Mouse (Mus musculus) heart, adult 2 months (tissue): ENCODE measurements around the gene Mpped2. TPM values are rescaled to one million over a fixed set of nuclear protein-coding genes. Genes with fewer than 3 reads are reported as not detected.

Source experiments
- DNase-seq, 2 experiments: peaks; one replicate each; pipeline ENCODE4 v3.0.0; 2021
- H3K27ac ChIP-seq: fragments of 200-600 bp; 2 replicates; pipeline ENCODE4 v1.8.1; 2022
- H3K27me3 ChIP-seq: fragments of 200-500 bp; 2 replicates; pipeline ENCODE4 v1.6.1; 2012; ENCODE audit warnings: mild to moderate bottlenecking, low read length, inconsistent platforms, mixed read lengths; ENCODE audit not compliant: control insufficient read depth, insufficient read depth
- H3K36me3 ChIP-seq: fragments of 200-500 bp; 2 replicates; pipeline ENCODE4 v1.6.1; 2012; ENCODE audit warnings: low read length, inconsistent platforms; ENCODE audit not compliant: control insufficient read depth, insufficient read depth
- H3K4me1 ChIP-seq: fragments of 200-500 bp; 2 replicates; pipeline ENCODE4 v1.6.1; 2011; ENCODE audit warnings: low read length; ENCODE audit not compliant: control insufficient read depth, insufficient read depth
- H3K4me3 ChIP-seq: fragments of 200-600 bp; 2 replicates; pipeline ENCODE4 v1.8.1; 2022
- H3K79me2 ChIP-seq: fragments of 200-500 bp; replicated peaks from 2 replicates; pipeline ENCODE4 v1.6.1; 2012; ENCODE audit warnings: mild to moderate bottlenecking, inconsistent platforms, low read length, moderate library complexity, mixed read lengths; ENCODE audit not compliant: control insufficient read depth, insufficient read depth
- H3K9ac ChIP-seq: fragments of 200-500 bp; 2 replicates; pipeline ENCODE4 v1.6.1; 2012; ENCODE audit warnings: low read depth, mild to moderate bottlenecking, control low read depth, inconsistent platforms, low read length, mixed read lengths
- CTCF ChIP-seq: fragments of 200-600 bp; IDR thresholded peaks from 2 replicates; pipeline ENCODE4 v1.8.1; 2022; ENCODE audit warnings: antibody characterized with exemption, mild to moderate bottlenecking, moderate library complexity
- EP300 ChIP-seq: fragments of 200-500 bp; IDR thresholded peaks from 2 replicates; pipeline ENCODE4 v1.6.1; 2011; ENCODE audit warnings: low read depth, low read length, control low read depth; ENCODE audit not compliant: insufficient read depth
- POLR2A ChIP-seq: fragments of 200-500 bp; IDR thresholded peaks from 2 replicates; pipeline ENCODE4 v1.6.1; 2011; ENCODE audit warnings: mild to moderate bottlenecking, low read depth, low read length, control low read depth; ENCODE audit not compliant: insufficient read depth
- WGBS: fragments of 180-500 bp; shearing (Covaris S2); methylation state at CpG from one replicate; pipeline ENCODE4 v1.1.7; 2018; 5-methylcytosine and 5-hydroxymethylcytosine counted together
- intact Hi-C: fragments of 180-260 bp; cut with DNase I; formaldehyde crosslinking; loops from one replicate; pipeline ENCODE4 v1.15.1; 2025
- polyA plus RNA-seq: library from polyadenylated mRNA; depleted of rRNA; stranded (reverse); fragments of >200 nt; gene quantifications from 2 replicates; pipeline ENCODE4 v1.2.3, GENCODE M21; 2012
- total RNA-seq, 2 experiments: library from RNA; stranded (reverse); gene quantifications; 2 replicates each; pipeline ENCODE4 v1.2.3; 2021

The Mpped2 gene
- total and polyA plus RNA-seq, 3 experiments: 8.0 to 23.7 (median 20.7) TPM

DNA sequence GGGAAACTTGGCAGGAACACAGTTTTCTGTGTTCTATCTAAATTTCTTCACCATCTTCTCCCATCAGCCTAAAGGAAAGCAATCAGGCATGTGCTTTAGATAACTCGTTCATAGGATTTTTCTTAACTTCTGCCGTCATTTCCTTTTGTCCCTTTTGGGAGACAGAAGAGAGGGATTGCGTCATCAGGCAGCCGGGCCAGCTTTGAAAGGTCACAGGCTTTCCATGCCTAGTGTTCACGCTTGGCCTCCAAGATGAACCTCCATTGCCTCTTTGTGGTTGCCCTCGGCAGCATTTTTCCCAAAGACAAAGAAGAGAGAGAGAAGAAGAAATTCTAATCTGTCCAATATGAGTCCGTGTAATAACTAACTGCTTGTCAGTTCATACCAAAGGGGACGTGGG is 95.0 kb downstream of the Mpped2 start:
- intact Hi-C loops: no loop called here
- Histone ChIP-seq H3K4me1 (no peaks in the 10 kb centered on the region; the same call in 1 of the 2 replicates), H3K79me2 (no peaks in the 10 kb centered on the region), H3K36me3 (no peaks in the 10 kb centered on the region), H3K4me3 (no peak overlapping the region), H3K27ac (no peak overlapping the region), H3K27me3 (no peaks in the 10 kb centered on the region), H3K9ac (no peak overlapping the region)
- TF ChIP-seq CTCF (no peak), EP300 (no peak), POLR2A (no peak)
- 39% methylated on average over 8 of the region's 8 CpGs for WGBS
- DNase-seq: peak; percentile 26 to 32

DNA sequence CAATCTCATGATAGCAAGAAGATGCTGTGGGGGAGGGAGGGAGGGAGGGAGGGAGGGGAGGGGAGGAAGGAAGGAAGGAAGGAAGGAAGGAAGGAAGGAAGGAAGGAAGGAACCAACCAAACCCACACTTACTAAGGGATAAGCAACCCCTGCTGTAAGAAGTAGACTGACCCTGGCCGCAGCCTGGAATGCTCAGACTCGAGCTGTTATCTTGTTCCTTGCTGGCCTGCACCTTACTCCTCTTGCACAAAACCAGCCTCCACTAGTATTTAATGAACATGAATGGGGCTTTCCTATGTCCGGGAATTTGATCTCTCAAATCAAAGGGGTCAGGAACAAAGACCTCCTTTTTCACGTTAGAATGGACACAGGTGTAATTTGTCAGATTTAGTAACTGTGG is 95.5 kb downstream of the Mpped2 start:
- Histone ChIP-seq H3K27me3 (no peaks in the 10 kb centered on the region), H3K79me2 (no peaks in the 10 kb centered on the region), H3K27ac (no peak overlapping the region), H3K4me1 (no peaks in the 10 kb centered on the region; the same call in 1 of the 2 replicates), H3K36me3 (no peaks in the 10 kb centered on the region), H3K4me3 (no peak overlapping the region), H3K9ac (no peak overlapping the region)
- intact Hi-C loops: no loop called here
- DNase-seq: no peak
- WGBS: 62% methylated on average over 4 of the region's 4 CpGs
- no peak for TF ChIP-seq EP300
- no peak for TF ChIP-seq POLR2A
- no peak for TF ChIP-seq CTCF

DNA sequence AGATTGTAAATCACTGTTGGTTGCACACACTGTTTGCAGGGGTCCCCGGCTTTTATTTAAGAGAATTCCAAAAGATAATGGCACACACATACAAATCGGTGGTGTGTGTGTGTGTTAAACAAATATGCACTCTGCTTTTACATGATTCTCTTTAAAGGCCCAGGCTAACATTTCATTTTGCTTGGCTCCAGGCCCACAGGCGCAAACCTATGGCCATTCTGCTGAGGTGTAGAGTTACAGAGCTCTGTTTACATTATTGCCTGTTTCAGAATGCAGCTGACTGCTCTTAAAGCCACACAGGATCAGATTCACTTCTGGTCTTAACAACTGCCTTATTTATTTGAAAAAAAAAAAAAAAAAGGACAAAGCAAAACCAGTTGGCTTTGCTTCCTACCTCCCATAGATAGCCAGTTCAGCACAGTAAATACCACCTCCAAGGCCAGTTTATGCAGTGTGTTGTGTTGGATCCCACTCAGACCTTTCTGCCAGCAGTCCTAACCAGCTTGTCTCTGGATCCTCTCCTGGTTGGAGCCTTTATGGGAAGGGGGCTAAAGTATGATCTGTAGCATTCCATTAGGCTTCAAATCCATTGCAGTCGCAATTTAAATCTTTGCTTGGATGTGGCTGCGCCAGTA is 96.7 kb downstream of the Mpped2 start:
- Histone ChIP-seq H3K27me3 (no peaks in the 10 kb centered on the region), H3K9ac (no peak overlapping the region), H3K79me2 (no peaks in the 10 kb centered on the region), H3K27ac (no peak overlapping the region), H3K4me3 (no peak overlapping the region), H3K4me1 (no peaks in the 10 kb centered on the region; the same call in 1 of the 2 replicates), H3K36me3 (no peaks in the 10 kb centered on the region)
- 76% methylated on average over 5 of the region's 5 CpGs for WGBS
- DNase-seq: no peak
- no peak for TF ChIP-seq POLR2A
- no peak for TF ChIP-seq EP300
- no peak for TF ChIP-seq CTCF
- intact Hi-C loops: no loop called here

DNA sequence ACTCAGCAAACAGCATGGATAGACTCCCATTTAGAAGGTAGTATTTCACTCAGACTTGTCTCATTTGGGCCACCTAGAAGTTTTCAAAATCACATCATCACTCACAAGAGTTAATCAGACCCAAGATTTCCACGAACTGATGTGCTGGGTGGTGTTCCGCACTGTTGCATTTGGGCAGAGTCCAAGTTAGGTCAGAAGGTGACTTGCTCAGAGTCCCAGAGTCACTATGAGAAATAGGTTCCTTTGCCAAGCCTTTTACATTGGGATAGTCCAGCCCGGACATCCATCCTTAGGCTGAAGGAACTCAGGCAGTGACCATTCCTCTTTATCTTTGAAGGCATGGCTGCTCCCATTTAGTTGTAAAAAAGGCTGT is 97.2 kb downstream of the Mpped2 start:
- no peaks in the 10 kb centered on the region; the same call in 1 of the 2 replicates for H3K4me1 ChIP-seq
- TF ChIP-seq CTCF (no peak), EP300 (no peak), POLR2A (no peak)
- no peaks in the 10 kb centered on the region for H3K36me3 ChIP-seq
- H3K9ac ChIP-seq: no peak overlapping the region
- H3K27me3 ChIP-seq: no peaks in the 10 kb centered on the region
- no peak overlapping the region for H3K4me3 ChIP-seq
- WGBS: 41% methylated on average over 3 of the region's 3 CpGs
- no peak overlapping the region for H3K27ac ChIP-seq
- intact Hi-C loops: no loop called here
- no peak for DNase-seq
- H3K79me2 ChIP-seq: no peaks in the 10 kb centered on the region

DNA sequence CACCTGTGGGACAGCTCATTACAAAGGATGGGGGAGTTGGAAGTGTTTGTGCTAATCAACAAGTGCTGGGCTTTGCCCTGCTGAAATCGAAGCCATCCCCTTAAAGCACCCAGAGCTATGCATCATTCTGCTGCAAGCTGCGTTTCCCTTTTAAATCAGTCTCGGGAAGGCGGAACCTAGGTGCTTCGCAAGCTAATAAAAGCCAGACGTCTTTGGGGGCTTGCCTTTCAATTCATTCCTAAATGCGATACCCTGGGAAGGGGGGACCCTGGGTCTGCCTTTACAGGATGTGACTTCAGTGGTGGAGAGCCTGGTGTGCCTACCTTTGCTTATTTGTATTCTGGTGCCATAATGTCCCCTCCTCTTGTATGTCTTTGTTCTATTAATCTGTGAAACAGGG is 103.2 kb downstream of the Mpped2 start:
- TF ChIP-seq EP300: no peak
- no peak for TF ChIP-seq POLR2A
- no peak for TF ChIP-seq CTCF
- Histone ChIP-seq H3K27me3 (no peaks in the 10 kb centered on the region), H3K79me2 (no peaks in the 10 kb centered on the region), H3K36me3 (no peaks in the 10 kb centered on the region), H3K4me3 (no peak overlapping the region), H3K4me1 (peaks cover 2% of the 10 kb centered on the region), H3K27ac (no peak overlapping the region), H3K9ac (no peak overlapping the region)
- 70% methylated on average over 7 of the region's 7 CpGs for WGBS
- no peak for DNase-seq
- intact Hi-C loops: no loop called here

DNA sequence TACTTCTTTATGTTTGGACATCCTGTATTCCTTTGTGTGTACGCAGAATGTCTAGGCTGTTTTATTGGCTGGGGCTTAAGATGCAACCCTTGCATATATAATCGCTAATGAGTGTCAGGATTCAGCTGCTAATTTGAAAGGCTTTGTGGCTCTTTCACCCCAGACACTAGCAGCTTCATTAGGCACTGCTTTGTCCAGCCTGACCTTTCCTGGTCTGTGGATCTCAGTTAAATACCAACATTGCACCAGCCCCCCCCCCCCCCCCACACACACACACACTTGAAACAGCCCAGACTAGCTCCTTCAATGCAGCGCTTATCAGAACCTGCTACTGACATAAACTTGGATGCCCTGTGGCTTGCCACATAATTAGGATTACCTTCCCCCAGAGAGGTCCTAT is 104.8 kb downstream of the Mpped2 start:
- DNase-seq: no peak
- Histone ChIP-seq H3K4me3 (no peak overlapping the region), H3K36me3 (no peaks in the 10 kb centered on the region), H3K79me2 (no peaks in the 10 kb centered on the region), H3K4me1 (peaks cover 2% of the 10 kb centered on the region), H3K27me3 (no peaks in the 10 kb centered on the region), H3K27ac (no peak overlapping the region), H3K9ac (no peak overlapping the region)
- intact Hi-C loops: no loop called here
- WGBS: 35% methylated on average over 3 of the region's 3 CpGs
- TF ChIP-seq EP300: no peak
- TF ChIP-seq POLR2A: no peak
- no peak for TF ChIP-seq CTCF
